Mouse (Mus musculus) thymus, adult 2 months (tissue): Measurements from ENCODE around the gene Btbd11. TPM values are rescaled to one million over a fixed set of nuclear protein-coding genes. Genes with fewer than 3 reads are reported as not detected.

Experiments used
- DNase-seq: peaks from one replicate; pipeline ENCODE4 v3.0.0; 2021
- H3K27ac ChIP-seq: fragments of 200-500 bp; 2 replicates; pipeline ENCODE4 v1.5.1; 2012; ENCODE audit warnings: low read length, control low read depth; ENCODE audit not compliant: control insufficient read depth, insufficient read depth
- H3K27me3 ChIP-seq: fragments of 200-500 bp; 2 replicates; pipeline ENCODE4 v1.6.1; 2012; ENCODE audit warnings: mild to moderate bottlenecking, low read length, moderate library complexity, mixed read lengths; ENCODE audit not compliant: control insufficient read depth, insufficient read depth
- H3K36me3 ChIP-seq: fragments of 200-500 bp; 2 replicates; pipeline ENCODE4 v1.6.1; 2012; ENCODE audit warnings: mild to moderate bottlenecking, low read length, moderate library complexity; ENCODE audit not compliant: control insufficient read depth, insufficient read depth
- H3K4me1 ChIP-seq: fragments of 200-500 bp; replicated peaks from 2 replicates; pipeline ENCODE4 v1.6.1; 2012; ENCODE audit warnings: low read length; ENCODE audit not compliant: control insufficient read depth, insufficient read depth
- H3K4me3 ChIP-seq: fragments of 200-500 bp; 2 replicates; pipeline ENCODE4 v1.5.1; 2012; ENCODE audit warnings: mild to moderate bottlenecking, low read length, control low read depth, moderate library complexity; ENCODE audit not compliant: control insufficient read depth, insufficient read depth
- CTCF ChIP-seq: fragments of 200-500 bp; IDR thresholded peaks from 2 replicates; pipeline ENCODE4 v1.5.1; 2012; ENCODE audit warnings: mild to moderate bottlenecking, control low read depth, low read length, moderate library complexity, borderline replicate concordance; ENCODE audit not compliant: control insufficient read depth, poor library complexity, insufficient read depth; ENCODE audit errors: extremely low read depth
- POLR2A ChIP-seq: fragments of 200-500 bp; IDR thresholded peaks from 2 replicates; pipeline ENCODE4 v1.6.1; 2012; ENCODE audit warnings: mild to moderate bottlenecking, low read length, control low read depth, moderate library complexity; ENCODE audit not compliant: control insufficient read depth, poor library complexity, insufficient read depth; ENCODE audit errors: extremely low read depth
- WGBS: fragments of 180-500 bp; shearing (Covaris S2); methylation state at CpG from one replicate; pipeline ENCODE4 v1.1.7; 2018; 5-methylcytosine and 5-hydroxymethylcytosine counted together
- polyA plus RNA-seq: library from polyadenylated mRNA; depleted of rRNA; stranded (reverse); fragments of >200 nt; gene quantifications from 2 replicates; pipeline ENCODE4 v1.2.3, GENCODE M21; 2012

Gene Btbd11
- polyA plus RNA-seq, 1 experiment: 32.3 TPM

- no peaks in the 10 kb centered on the region; the same call in 1 of the 2 replicates for H3K27me3 ChIP-seq
- H3K27ac ChIP-seq: no peak overlapping the region
- H3K36me3 ChIP-seq: no peaks in the 10 kb centered on the region
- 89% methylated on average over 5 of the region's 5 CpGs for WGBS
- TF ChIP-seq CTCF (no peak), POLR2A (no peak)
- DNase-seq: no peak
- H3K4me1 ChIP-seq: no peaks in the 10 kb centered on the region
- H3K4me3 ChIP-seq: no peak overlapping the region
Measured at GRCm38 (mm10) chr10:85596301-85596700, 209.7 kb downstream of the Btbd11 start.

GRCm38 (mm10) chr10:85598093-85598599 is 211.5 kb downstream of the Btbd11 start:
- H3K4me3 ChIP-seq: no peak overlapping the region
- 68% methylated on average over 9 of the region's 9 CpGs for WGBS

DNA sequence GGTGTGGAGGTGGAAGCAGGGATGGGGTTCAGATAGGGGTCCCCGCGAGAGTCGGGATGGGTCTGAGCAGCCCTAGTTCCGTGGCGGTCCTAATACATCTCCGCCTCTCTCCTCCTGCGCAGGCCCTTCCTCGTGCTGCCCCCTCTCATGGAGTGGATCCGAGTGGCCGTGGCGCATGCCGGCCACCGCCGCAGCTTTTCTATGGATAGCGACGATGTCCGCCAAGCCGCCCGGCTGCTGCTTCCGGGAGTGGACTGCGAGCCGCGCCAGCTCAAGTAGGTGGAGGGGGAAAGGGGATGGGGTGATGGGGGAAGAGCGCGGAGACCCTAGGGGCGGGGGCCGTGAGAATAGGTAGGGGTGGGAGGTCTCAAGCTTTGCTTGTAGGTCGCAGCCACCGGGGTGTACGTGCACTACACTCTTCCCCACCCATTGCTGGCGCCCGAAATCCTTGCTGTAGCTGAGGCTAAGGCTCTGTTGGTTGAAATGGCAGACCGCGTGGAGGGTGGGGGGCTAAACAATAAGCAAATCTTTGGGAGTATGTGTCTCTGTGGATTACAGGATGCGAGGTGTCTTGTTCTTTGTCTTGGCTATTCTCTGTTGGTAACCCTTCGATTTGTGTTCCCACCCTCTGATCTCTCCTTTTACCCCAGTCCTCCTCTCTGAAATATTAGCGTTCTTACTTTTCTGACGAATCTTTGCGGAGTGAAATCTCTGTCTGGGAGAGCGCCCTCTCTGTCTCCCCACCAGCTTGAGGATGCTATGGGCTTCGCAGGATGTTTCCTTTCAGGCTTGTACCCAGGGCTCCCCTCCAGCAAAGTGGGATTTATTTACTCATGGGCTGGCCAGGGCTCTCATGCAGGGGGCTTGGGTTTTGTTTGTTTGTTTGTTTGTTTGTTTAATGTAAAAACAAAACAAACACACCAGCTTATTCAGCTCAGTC is 212.3 kb downstream of the Btbd11 start:
- no peak for DNase-seq
- WGBS: 7% methylated on average over 40 of the region's 41 CpGs
- no peak overlapping the region for H3K27ac ChIP-seq
- no peaks in the 10 kb centered on the region; the same call in 1 of the 2 replicates for H3K27me3 ChIP-seq
- H3K36me3 ChIP-seq: no peaks in the 10 kb centered on the region
- no peak overlapping the region for H3K4me3 ChIP-seq
- TF ChIP-seq CTCF: no peak
- TF ChIP-seq POLR2A: no peak
- no peaks in the 10 kb centered on the region for H3K4me1 ChIP-seq

More at GRCm38 (mm10) chr10:85598093-85598599, 211.5 kb downstream of the Btbd11 start:
- no peak for DNase-seq
- no peaks in the 10 kb centered on the region for H3K36me3 ChIP-seq
- TF ChIP-seq CTCF (no peak), POLR2A (no peak)
- no peaks in the 10 kb centered on the region; the same call in 1 of the 2 replicates for H3K27me3 ChIP-seq
- H3K27ac ChIP-seq: no peak overlapping the region
- H3K4me1 ChIP-seq: no peaks in the 10 kb centered on the region

- no peak for DNase-seq
- no peaks in the 10 kb centered on the region for H3K36me3 ChIP-seq
- no peak for TF ChIP-seq CTCF
- TF ChIP-seq POLR2A: no peak
- H3K27me3 ChIP-seq: no peaks in the 10 kb centered on the region; the same call in 1 of the 2 replicates
- H3K4me1 ChIP-seq: no peaks in the 10 kb centered on the region
- no peak overlapping the region for H3K27ac ChIP-seq
- WGBS: 94% methylated on average over 11 of the region's 11 CpGs
- no peak overlapping the region for H3K4me3 ChIP-seq
Measured at GRCm38 (mm10) chr10:85602546-85602945, 215.9 kb downstream of the Btbd11 start.

DNA sequence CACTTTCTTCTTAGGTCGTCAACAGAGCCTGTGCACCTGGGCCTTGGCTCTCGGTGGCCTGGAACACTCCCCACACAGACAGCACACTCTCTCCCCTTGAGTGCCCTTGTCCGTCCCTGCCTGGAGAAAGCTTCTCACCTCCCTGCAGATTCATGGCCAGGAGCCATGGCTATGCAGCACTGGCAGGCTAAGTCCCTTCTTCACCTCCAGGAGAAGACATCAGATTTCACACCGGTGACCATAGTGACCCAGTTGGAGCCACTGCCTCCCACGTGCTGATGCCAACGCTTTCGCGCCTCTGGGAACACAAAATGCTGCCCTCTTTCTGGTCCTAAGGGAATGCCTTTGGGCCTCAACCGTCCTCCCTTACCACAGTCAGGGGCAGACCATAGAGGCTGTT is 217.9 kb downstream of the Btbd11 start:
- Histone ChIP-seq H3K4me3 (no peak overlapping the region), H3K27me3 (no peaks in the 10 kb centered on the region), H3K36me3 (no peaks in the 10 kb centered on the region), H3K27ac (no peak overlapping the region), H3K4me1 (no peaks in the 10 kb centered on the region)
- 92% methylated on average over 9 of the region's 9 CpGs for WGBS
- no peak for DNase-seq
- TF ChIP-seq CTCF (no peak), POLR2A (no peak)

GRCm38 (mm10) chr10:85608550-85609278 is 222.1 kb downstream of the Btbd11 start:
- H3K4me1 ChIP-seq: no peaks in the 10 kb centered on the region
- no peak for DNase-seq
- H3K27me3 ChIP-seq: no peaks in the 10 kb centered on the region
- 95% methylated on average over 14 of the region's 14 CpGs for WGBS
- no peak overlapping the region for H3K4me3 ChIP-seq
- no peaks in the 10 kb centered on the region for H3K36me3 ChIP-seq
- H3K27ac ChIP-seq: no peak overlapping the region
- TF ChIP-seq CTCF: no peak
- TF ChIP-seq POLR2A: no peak
